Mouse (Mus musculus): ENCODE measurements around the gene Dynlrb2.

Gene Dynlrb2

GRCm38 (mm10) chr8:116543366-116543765 lies 38.6 kb downstream of the Dynlrb2 start:
- DNase-seq: no peak

GRCm38 (mm10) chr8:116552255-116552654 lies 47.5 kb downstream of the Dynlrb2 start:
- peak; percentile 42 for DNase-seq

- DNase-seq: no peak
Observed at GRCm38 (mm10) chr8:116552778-116553177, 48.0 kb downstream of the Dynlrb2 start.

Data from right cerebral cortex, postnatal 25 days (tissue).